Mouse (Mus musculus) kidney, adult 2 months (tissue): ENCODE data around the gene Tmem234.

Experiments
- CTCF ChIP-seq: fragments of 200-500 bp; conservative IDR thresholded peaks from 2 replicates; pipeline ENCODE4 v1.5.1; 2011; ENCODE audit warnings: low read depth, mild to moderate bottlenecking, control low read depth, low read length, moderate library complexity, mixed read lengths; ENCODE audit not compliant: insufficient read depth, insufficient read length
- POLR2A ChIP-seq: fragments of 200-500 bp; IDR thresholded peaks from one replicate; pipeline ENCODE4 v1.6.1; 2011; ENCODE audit warnings: low read depth, low read length, control low read depth

- TF ChIP-seq CTCF (no peak), POLR2A (no peak)
Observed at GRCm38 (mm10) chr4:129565139-129565538, 35.3 kb upstream of the Tmem234 start.
